Comparison of ENCODE assay signal across 8 mouse cellular contexts in genomic region chr2:114013295-114013771, GRCm38 (mm10). TPM values are rescaled to one million over a fixed set of nuclear protein-coding genes. Genes with fewer than 3 reads are reported as not detected.
A peak's percentile ranks its signal among the peaks of the same experiment; 100 is the strongest.
DNase-seq lines count a peak whose midpoint lies in the region; ATAC-seq lines count a peak whose summit lies in the region.

Gjd2 (minus strand) TSS chr2:114013619.

- peak; percentile 17 for DNase-seq in kidney, postnatal 10 days
- no peak for DNase-seq in kidney, postnatal 25 days
- peak; percentile 18 for DNase-seq in adrenal gland, adult 2 months
- peak; percentile 18 for DNase-seq in embryo, embryonic 9.5 days (ENCODE audit: extremely low spot score)
- no peak for DNase-seq in lung, postnatal 14 days
- DNase-seq in natural killer cell, adult 2 months (ENCODE audit: low spot score in 2 of 2): no peak

- H3K36me3 ChIP-seq in hindbrain, embryonic 15.5 days: no peaks in the 10 kb centered on the region
- H3K36me3 ChIP-seq in midbrain, embryonic 15.5 days (replicated peaks): 0 out of 2 replicates have a peak, but pooled peaks cover 4% of the 10 kb centered on the region

- peak within 1 kb of the TSS; percentile 87 for H3K27ac ChIP-seq in hindbrain, embryonic 15.5 days (replicated peaks)
- peak within 1 kb of the TSS; percentile 87 for H3K27ac ChIP-seq in midbrain, embryonic 15.5 days

- under 1% methylated on average over 59 of the region's 60 CpGs for WGBS in hindbrain, embryonic 15.5 days
- WGBS in midbrain, embryonic 15.5 days: under 1% methylated on average over 60 of the region's 60 CpGs

- H3K9me3 ChIP-seq in hindbrain, embryonic 15.5 days: no peaks in the 10 kb centered on the region
- H3K9me3 ChIP-seq in midbrain, embryonic 15.5 days: no peaks in the 10 kb centered on the region

- H3K9ac ChIP-seq in hindbrain, embryonic 15.5 days: peak within 1 kb of the TSS; percentile 93
- peak within 1 kb of the TSS; percentile 81 for H3K9ac ChIP-seq in midbrain, embryonic 15.5 days

- peak; percentile 84 for ATAC-seq in hindbrain, embryonic 15.5 days (ENCODE audit: low FRiP score, low read depth)
- ATAC-seq in midbrain, embryonic 15.5 days (replicated peaks): peak; percentile 88

- H3K4me2 ChIP-seq in hindbrain, embryonic 15.5 days: peak within 1 kb of the TSS; percentile 82
- H3K4me2 ChIP-seq in midbrain, embryonic 15.5 days: peak within 1 kb of the TSS; percentile 75

- peak within 1 kb of the TSS; percentile 86 for H3K4me3 ChIP-seq in hindbrain, embryonic 15.5 days
- H3K4me3 ChIP-seq in midbrain, embryonic 15.5 days: peak within 1 kb of the TSS; percentile 80

- peaks cover 17% of the 10 kb centered on the region for H3K4me1 ChIP-seq in hindbrain, embryonic 15.5 days (replicated peaks)
- peaks cover 24% of the 10 kb centered on the region for H3K4me1 ChIP-seq in midbrain, embryonic 15.5 days

- H3K27me3 ChIP-seq in hindbrain, embryonic 15.5 days: no peaks in the 10 kb centered on the region
- H3K27me3 ChIP-seq in midbrain, embryonic 15.5 days (replicated peaks): no peaks in the 10 kb centered on the region

RNA-seq across cellular contexts. Expression of gene Gjd2, which starts in this region (rescaled TPM):
- 1 to 10 TPM; 2.7 to 7.0 TPM for total RNA-seq in adrenal gland, adult 2 months (2021)
- polyA plus RNA-seq in adrenal gland, adult 2 months (2012; rRNA removed): 2.5 and 3.7 TPM in 2 replicates
- 10.9 and 11.8 TPM in 2 replicates for polyA plus RNA-seq in hindbrain, embryonic 15.5 days (2015; fragmentation: Nextera tagmentation; extraction: Ambion mirVana)
- polyA plus RNA-seq in midbrain, embryonic 15.5 days (2015; fragmentation: Nextera tagmentation; extraction: Ambion mirVana): 9.7 and 10.2 TPM in 2 replicates

Comparison
In these comparisons a context has a peak if more than half of its experiments do, and no peak if none do; other contexts are left out.
1. DNase-seq: peak in kidney, postnatal 10 days (single experiment), adrenal gland, adult 2 months (single experiment) and embryo, embryonic 9.5 days (single experiment); none in kidney, postnatal 25 days (0 of 2), lung, postnatal 14 days (single experiment) and natural killer cell, adult 2 months (0 of 2).